Mouse (Mus musculus): ENCODE measurements at regions not wholly inside any gene's neighbourhood (a gene's known extent, or its start where the extent isn't known, plus 50 kb on each side); places are given as distances from the start of the nearest gene placed in this dataset.
A peak's percentile ranks its signal among the peaks of the same experiment; 100 is the strongest.

DNA sequence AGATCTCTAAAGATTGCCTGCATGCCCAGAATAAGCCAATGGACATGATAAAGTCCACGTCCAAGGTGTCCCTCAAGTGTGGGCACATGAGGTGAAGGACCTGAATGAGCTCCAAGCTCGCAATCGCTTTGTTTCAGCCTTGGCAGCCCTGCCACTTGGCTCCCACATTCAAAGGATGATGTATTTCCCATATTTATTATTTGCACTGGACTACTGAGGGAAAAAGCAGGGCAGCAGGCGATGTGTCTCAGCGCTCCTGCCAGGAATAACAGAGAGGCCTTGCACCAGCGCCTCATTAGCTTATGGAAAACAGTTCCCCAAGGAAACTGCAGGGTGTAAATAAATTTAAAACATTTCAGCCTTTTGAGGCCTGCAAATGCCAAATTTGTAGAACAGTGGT lies 106.6 kb upstream of the 2610301B20Rik start:
- intact Hi-C loops (cut with DNase I): no loop called here
- DNase-seq (ENCODE audit: extremely low spot score in 1 of 2, low spot score in 2 of 2): peak; percentile 2 to 26

DNA sequence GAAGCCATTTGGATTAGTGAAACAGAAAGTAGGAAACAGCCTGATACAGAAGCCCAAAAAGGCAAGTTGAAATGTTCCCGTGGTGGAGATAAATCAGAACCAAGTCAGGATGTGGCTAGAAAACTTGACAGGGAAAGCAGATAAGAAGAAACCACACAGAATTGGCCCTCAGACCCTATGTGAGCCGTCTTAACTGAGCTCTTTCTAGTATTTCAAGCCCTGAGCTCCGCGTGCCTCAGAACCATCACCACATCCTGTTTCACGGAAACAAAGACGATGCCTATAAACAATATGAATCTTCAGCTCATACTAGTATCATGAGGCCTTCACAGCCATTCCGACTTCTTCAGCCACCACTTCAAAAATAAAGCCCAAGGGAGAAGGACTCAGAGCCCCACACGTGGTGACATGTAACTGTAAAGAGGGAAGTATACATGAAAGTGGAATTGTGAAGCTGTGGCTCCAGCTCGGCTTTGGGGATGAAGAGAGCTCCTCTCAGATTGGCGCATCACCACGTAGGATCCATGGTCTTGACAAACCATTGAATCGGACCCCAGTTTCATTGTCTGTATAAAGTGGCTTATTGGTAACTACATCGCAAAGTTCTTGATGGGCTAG lies 104.2 kb upstream of the 2610301B20Rik start:
- DNase-seq (ENCODE audit: extremely low spot score in 1 of 2, low spot score in 2 of 2): no peak
- intact Hi-C loops (cut with DNase I): no loop called here

DNA sequence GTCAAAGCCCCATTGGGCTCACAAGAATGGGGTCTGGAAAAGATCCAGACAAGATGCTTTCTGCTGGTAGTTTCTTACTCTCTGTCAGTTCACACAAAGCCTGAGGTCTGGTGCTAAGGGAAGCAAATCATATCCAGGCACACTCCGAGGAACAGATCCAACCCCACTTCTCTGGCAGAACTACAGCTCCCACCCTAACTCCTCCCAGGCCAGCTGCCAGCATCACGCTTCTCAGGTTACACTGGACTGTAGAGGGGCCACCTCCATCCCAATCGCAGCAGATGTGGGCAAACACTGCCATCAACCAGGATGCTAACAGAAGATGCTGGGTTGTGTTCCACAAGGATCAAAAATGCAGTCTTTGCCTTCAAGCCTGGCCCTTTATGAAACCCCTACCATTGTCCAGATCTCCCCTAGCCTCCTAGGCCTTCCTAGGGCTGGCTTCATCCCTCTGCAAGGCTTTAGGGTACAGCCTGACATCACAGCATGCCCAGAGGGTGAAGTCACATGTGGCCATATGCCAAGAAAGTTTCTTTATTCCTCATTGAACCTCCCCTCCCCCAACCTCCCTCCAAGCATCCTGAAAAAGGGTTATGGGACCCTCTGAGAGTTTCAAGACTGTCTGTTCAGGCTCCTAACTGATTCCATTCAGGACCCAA lies 99.6 kb upstream of the 2610301B20Rik start:
- intact Hi-C loops (cut with DNase I): no loop called here
- DNase-seq (ENCODE audit: extremely low spot score in 1 of 2, low spot score in 2 of 2): no peak

DNA sequence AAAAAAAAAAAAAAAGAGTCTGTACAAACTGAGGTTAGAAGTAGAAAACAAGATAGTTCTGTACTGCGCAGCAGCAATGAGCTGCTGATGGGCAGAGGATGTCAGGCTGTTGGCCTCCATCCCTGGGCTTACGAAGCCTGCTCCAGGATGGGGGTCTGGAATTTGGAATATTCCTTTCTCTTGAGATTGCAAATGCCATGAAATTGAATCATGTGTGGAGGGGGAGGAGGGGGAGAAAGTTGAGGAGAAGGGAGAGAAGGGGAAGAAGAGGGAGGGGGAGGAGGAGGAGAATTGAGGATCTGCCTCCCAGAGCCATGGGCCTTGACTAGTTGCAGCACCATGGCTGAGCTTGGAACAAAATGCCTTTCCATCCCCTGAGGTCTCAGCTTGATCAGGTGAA lies 87.6 kb upstream of the 2610301B20Rik start:
- DNase-seq (ENCODE audit: extremely low spot score in 1 of 2, low spot score in 2 of 2): no peak
- intact Hi-C loops (cut with DNase I): no loop called here

DNA sequence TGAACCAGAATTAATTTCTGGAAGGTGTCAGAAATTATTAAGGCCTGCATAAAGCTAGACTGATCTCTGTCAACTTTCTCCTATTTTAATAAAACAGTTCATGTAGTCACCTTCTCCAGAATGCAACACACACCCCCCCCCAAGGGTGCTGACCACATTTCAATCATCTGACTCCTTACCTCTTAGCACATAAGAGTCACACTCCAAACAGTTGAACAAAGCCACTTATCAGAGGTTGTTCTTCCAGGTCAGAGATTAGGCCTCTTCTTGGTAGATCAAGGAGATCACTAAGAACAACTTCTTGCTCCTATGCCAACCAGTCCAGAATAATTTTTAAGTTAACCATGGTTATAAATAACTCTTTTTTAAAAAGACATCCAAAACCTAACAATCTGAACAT lies 86.0 kb upstream of the 2610301B20Rik start:
- intact Hi-C loops (cut with DNase I): no loop called here
- no peak for DNase-seq (ENCODE audit: extremely low spot score in 1 of 2, low spot score in 2 of 2)

DNA sequence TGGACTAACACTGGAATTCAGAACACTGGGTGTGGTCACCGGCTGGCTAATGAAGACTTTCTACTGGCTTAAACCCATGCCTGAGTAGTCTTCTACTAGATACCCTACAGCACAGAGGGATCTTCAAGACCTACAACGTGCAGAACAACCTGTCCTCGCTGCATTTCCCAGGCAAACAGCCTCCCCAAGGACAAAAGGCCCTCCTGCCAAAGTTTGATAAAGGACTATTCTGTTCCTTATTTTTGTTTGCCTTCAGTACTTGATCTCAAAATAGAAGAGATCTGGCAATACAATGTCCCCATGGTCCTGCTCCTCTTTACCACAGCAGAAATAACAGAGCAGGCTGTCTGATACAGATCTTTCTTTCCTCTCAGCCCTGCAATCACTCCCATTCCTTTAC lies 85.2 kb upstream of the 2610301B20Rik start:
- DNase-seq (ENCODE audit: extremely low spot score in 1 of 2, low spot score in 2 of 2): no peak
- intact Hi-C loops (cut with DNase I): no loop called here

DNA sequence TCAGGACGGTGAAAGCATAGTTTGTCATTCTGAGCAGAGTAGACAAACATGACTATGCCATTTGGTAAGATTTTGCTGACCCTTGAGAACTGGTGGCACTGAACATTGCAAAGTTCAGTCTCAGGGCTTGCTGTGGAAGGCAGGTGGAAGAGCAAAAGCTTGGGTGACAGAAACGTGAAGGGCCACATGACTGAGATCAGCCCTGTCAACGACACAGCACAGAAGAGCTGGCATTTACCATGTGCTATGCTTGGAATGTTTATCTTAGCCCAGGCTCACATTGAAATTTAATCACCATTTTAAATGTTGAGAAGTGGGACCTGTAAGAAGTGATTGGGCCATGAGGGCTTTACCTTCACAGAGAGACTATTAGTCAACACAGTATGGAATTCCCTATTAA lies 81.7 kb upstream of the 2610301B20Rik start:
- DNase-seq (ENCODE audit: extremely low spot score in 1 of 2, low spot score in 2 of 2): no peak
- intact Hi-C loops (cut with DNase I): no loop called here

DNA sequence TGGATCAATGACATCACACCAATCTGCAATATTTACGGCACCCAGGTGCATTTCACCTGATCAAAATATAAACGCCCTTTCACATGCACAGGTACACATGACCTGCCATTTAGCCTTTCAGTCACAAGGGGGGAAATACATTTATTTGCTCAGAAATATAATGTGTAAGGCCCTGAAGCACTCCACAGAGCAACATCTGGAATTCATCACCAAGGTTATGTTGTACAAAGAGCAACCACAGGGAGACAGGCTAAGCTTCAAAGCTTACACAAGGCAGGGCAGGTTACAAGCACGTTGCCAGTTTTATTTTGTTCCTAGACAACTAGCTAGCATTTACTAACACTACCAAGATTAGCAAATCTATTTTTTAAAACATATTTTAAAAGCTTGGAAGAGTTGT lies 79.8 kb upstream of the 2610301B20Rik start:
- intact Hi-C loops (cut with DNase I): no loop called here
- DNase-seq (ENCODE audit: extremely low spot score in 1 of 2, low spot score in 2 of 2): no peak

DNA sequence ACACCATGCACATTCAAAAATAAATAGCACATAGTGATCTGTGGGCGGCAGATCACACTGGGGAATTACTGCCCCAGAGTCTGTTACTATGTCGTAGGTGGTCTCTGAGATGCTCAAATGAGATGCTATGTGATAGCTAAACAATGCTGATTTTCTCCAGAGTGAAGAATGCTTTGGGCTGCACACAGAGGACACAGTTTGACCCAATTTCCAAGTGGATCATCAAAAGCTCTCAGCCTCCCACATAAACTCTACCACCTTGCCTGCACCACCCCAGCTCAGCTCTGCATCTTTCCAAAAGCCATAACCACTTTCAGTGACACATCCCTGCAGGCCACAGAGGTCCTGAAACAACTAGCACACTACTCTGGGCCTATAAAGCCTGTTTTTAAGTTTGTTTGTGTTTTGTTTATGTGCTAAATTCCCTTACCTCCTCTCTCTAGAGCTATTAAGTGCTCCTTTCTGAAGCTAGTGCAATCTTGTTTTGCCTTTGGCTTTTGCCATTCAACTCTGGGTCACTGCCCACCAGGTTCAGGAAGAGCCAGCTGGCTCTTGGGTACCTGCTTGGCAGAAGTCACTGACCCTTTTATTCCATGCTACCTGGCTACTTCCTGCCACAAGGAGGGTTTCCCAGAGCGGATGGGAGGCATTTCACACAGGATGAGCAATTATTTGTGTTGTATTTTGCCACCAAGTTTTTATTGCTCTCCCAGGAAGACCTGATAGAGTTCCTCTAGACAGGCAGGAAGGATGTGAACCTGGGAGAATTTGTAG lies 73.3 kb upstream of the 2610301B20Rik start:
- DNase-seq (ENCODE audit: extremely low spot score in 1 of 2, low spot score in 2 of 2): no peak
- intact Hi-C loops (cut with DNase I): no loop called here

DNA sequence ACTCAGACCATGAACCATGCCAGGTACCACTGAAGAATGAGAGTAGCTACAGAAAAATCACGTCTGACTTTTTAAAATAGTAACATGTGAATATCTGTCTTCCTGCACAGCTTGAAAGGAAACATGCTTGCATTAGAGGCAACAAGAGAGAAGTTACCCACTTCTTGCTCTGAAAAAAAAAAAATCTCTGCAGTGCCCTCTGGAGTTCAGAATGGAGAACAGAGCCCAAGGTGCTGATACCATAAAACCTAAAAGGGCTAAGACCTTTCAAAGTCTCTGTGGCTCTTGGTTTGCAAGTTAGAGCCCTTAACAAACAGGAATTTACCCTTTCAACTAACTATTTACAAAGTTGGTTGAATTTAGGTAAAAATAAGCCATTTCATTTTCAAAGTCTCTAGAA lies 69.6 kb upstream of the 2610301B20Rik start:
- DNase-seq (ENCODE audit: extremely low spot score in 1 of 2, low spot score in 2 of 2): no peak
- intact Hi-C loops (cut with DNase I): no loop called here

DNA sequence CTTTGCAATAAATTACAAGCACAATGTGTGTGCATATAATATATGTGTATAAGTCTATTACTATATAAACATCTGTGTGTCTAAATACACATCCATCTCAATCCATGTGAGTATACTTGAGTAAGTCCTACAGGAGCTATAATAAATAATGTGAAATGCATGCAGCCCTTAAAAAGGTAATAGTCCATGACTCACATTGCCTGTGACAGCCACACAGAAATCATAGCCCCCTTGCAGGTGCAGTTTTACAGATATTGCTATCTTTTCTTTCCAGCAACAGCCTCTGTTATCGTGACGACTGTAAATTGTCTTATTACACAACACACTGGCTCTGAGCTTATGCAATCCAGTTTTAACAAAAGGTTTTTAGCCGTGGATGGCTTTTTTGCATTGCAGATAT lies 67.0 kb upstream of the 2610301B20Rik start:
- intact Hi-C loops (cut with DNase I): no loop called here
- DNase-seq (ENCODE audit: extremely low spot score in 1 of 2, low spot score in 2 of 2): no peak

DNA sequence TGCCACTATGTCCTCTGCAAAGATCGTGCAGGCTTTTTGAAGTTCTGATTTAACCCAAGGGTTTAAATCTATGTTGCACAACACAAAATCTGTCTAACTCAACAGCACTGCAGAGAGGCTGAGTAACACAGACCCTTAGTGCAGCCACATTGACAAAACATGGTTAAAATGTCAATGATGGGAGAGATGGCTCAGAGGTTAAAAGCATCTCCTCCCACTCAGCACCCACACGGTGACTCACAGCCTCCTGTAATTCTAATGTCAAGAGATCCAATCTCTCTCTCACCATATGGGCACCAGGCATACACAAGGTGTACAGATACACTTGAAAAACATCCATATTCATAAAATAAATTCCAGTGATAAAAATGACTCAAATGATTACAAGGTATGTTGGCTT lies 61.4 kb upstream of the 2610301B20Rik start:
- DNase-seq (ENCODE audit: extremely low spot score in 1 of 2, low spot score in 2 of 2): no peak

More for the DNA sequence above, 61.4 kb upstream of the 2610301B20Rik start:
- intact Hi-C loops (cut with DNase I): no loop called here
